Mouse (Mus musculus) hindbrain, embryonic 10.5 days (tissue): ENCODE results near the gene Scamp3. TPM values are rescaled to one million over a fixed set of nuclear protein-coding genes. Genes with fewer than 3 reads are reported as not detected.
"Not testable (repeated sequence)": the region's sequence is repeated elsewhere in the genome, so short reads cannot be mapped to it uniquely, and the experiment has no call there.

Source experiments
- DNase-seq: peaks from one replicate; pipeline ENCODE4 v3.0.0-alpha.2; 2017; ENCODE audit warnings: low spot score
- H3K27ac ChIP-seq: fragments of 300-500 bp; sonication (generic); 2 replicates; pipeline ENCODE4 v1.5.1; 2016; ENCODE audit warnings: mild to moderate bottlenecking, moderate library complexity
- H3K27me3 ChIP-seq: fragments of 300-500 bp; sonication (generic); 2 replicates; pipeline ENCODE4 v1.6.1; 2016; ENCODE audit warnings: mild to moderate bottlenecking; ENCODE audit not compliant: poor library complexity, insufficient read depth, severe bottlenecking
- H3K36me3 ChIP-seq: fragments of 300-500 bp; sonication (generic); 2 replicates; pipeline ENCODE4 v1.6.1; 2016; ENCODE audit warnings: mild to moderate bottlenecking, moderate library complexity
- H3K4me1 ChIP-seq: fragments of 300-500 bp; sonication (generic); replicated peaks from 2 replicates; pipeline ENCODE4 v1.6.1; 2016; ENCODE audit warnings: mild to moderate bottlenecking
- H3K4me3 ChIP-seq: fragments of 300-500 bp; sonication (generic); 2 replicates; pipeline ENCODE4 v1.5.1; 2016; ENCODE audit warnings: mild to moderate bottlenecking, moderate library complexity
- H3K9me3 ChIP-seq: fragments of 300-500 bp; sonication (generic); 2 replicates; pipeline ENCODE4 v1.6.1; 2016; ENCODE audit warnings: mild to moderate bottlenecking, moderate library complexity
- WGBS: fragments of 180-500 bp; shearing (Covaris S2); methylation state at CpG from one replicate; pipeline ENCODE4 v1.1.7; 2016; 5-methylcytosine and 5-hydroxymethylcytosine counted together
- polyA plus RNA-seq: library from polyadenylated mRNA; unstranded; fragments of >200 nt; fragmentation: Nextera tagmentation; extraction: Ambion mirVana; gene quantifications from 2 replicates; pipeline ENCODE4 v1.2.1, GENCODE M21; 2016

Scamp3 gene
- polyA plus RNA-seq, 1 experiment from 2014 or later = 116 TPM

- H3K27ac ChIP-seq = no peak overlapping the region
- H3K27me3 ChIP-seq = no peaks in the 10 kb centered on the region
- no peaks in the 10 kb centered on the region for H3K9me3 ChIP-seq
- H3K4me3 ChIP-seq = no peak overlapping the region
- H3K36me3 ChIP-seq = peaks cover 66% of the 10 kb centered on the region
- H3K4me1 ChIP-seq = peaks cover 20% of the 10 kb centered on the region
- no peak for DNase-seq
- 90% methylated on average over 7 of the region's 7 CpGs for WGBS
These were observed 32.5 kb downstream of the Scamp3 start for GRCm38 (mm10) chr3:89209731-89210130.

GRCm38 (mm10) chr3:89210162-89210561, 32.9 kb downstream of the Scamp3 start:
- Histone ChIP-seq H3K4me1 (peaks cover 24% of the 10 kb centered on the region), H3K27ac (no peak overlapping the region), H3K36me3 (peaks cover 61% of the 10 kb centered on the region), H3K9me3 (no peaks in the 10 kb centered on the region), H3K27me3 (no peaks in the 10 kb centered on the region), H3K4me3 (no peak overlapping the region)
- no peak for DNase-seq
- 92% methylated on average over 13 of the region's 13 CpGs for WGBS

GRCm38 (mm10) chr3:89210731-89211130, 33.5 kb downstream of the Scamp3 start:
- Histone ChIP-seq H3K4me1 (peaks cover 30% of the 10 kb centered on the region), H3K27ac (no peak overlapping the region), H3K27me3 (no peaks in the 10 kb centered on the region), H3K36me3 (peaks cover 56% of the 10 kb centered on the region), H3K4me3 (no peak overlapping the region), H3K9me3 (no peaks in the 10 kb centered on the region)
- WGBS = 89% methylated on average over 7 of the region's 7 CpGs
- DNase-seq = no peak

- Histone ChIP-seq H3K9me3 (no peaks in the 10 kb centered on the region), H3K36me3 (peaks cover 39% of the 10 kb centered on the region), H3K4me1 (peaks cover 61% of the 10 kb centered on the region), H3K4me3 (peak overlapping the region; percentile 68), H3K27me3 (no peaks in the 10 kb centered on the region), H3K27ac (peak overlapping the region; percentile 98)
- under 1% methylated on average over 69 of the region's 69 CpGs for whole genome bisulfite sequencing
- DNase-seq = peak; percentile 94
These were observed 36.7 kb downstream of the Scamp3 start for GRCm38 (mm10) chr3:89213803-89214530.

GRCm38 (mm10) chr3:89214681-89215411, 37.6 kb downstream of the Scamp3 start, which contains the start of gene Thbs3:
Thbs3 (plus strand) TSS chr3:89215180.
- DNase-seq = peak; percentile 81
- H3K4me1 ChIP-seq = peaks cover 69% of the 10 kb centered on the region
- H3K36me3 ChIP-seq = peaks cover 39% of the 10 kb centered on the region
- no peaks in the 10 kb centered on the region for H3K27me3 ChIP-seq
- under 1% methylated on average over 19 of the region's 19 CpGs for WGBS
- peak within 1 kb of the TSS; percentile 98 for H3K27ac ChIP-seq
- no peaks in the 10 kb centered on the region for H3K9me3 ChIP-seq
- peak within 1 kb of the TSS; percentile 68 for H3K4me3 ChIP-seq

- Histone ChIP-seq H3K4me3 (peak overlapping the region; percentile 68), H3K27ac (peak overlapping the region; percentile 98), H3K27me3 (no peaks in the 10 kb centered on the region), H3K36me3 (peaks cover 37% of the 10 kb centered on the region), H3K9me3 (no peaks in the 10 kb centered on the region), H3K4me1 (peaks cover 77% of the 10 kb centered on the region)
- peak; percentile 88 for DNase-seq
- 0% methylated on average over 6 of the region's 6 CpGs for WGBS
These were observed 38.6 kb downstream of the Scamp3 start for GRCm38 (mm10) chr3:89215853-89216252.

- DNase-seq, H3K27me3 ChIP-seq, H3K9me3 ChIP-seq: not testable (repeated sequence)
- Histone ChIP-seq H3K4me1 (peaks cover 83% of the 10 kb centered on the region), H3K36me3 (peaks cover 38% of the 10 kb centered on the region), H3K4me3 (peak overlapping the region; percentile 68; the same call in 1 of the 2 replicates), H3K27ac (peak overlapping the region; percentile 50; the same call in 1 of the 2 replicates)
- 74% methylated on average over 7 of the region's 7 CpGs for WGBS
These were observed 39.1 kb downstream of the Scamp3 start for GRCm38 (mm10) chr3:89216407-89216806.

- peaks cover 56% of the 10 kb centered on the region for H3K36me3 ChIP-seq
- H3K4me1 ChIP-seq = peaks cover 86% of the 10 kb centered on the region
- H3K4me3 ChIP-seq = no peak overlapping the region
These were observed 41.0 kb downstream of the Scamp3 start for GRCm38 (mm10) chr3:89218271-89218670.

GRCm38 (mm10) chr3:89219546-89219945, 42.3 kb downstream of the Scamp3 start:
- DNase-seq = peak; percentile 29
- Histone ChIP-seq H3K27me3 (no peaks in the 10 kb centered on the region), H3K9me3 (no peaks in the 10 kb centered on the region), H3K27ac (peak overlapping the region; percentile 19), H3K36me3 (peaks cover 69% of the 10 kb centered on the region), H3K4me1 (peaks cover 91% of the 10 kb centered on the region), H3K4me3 (no peak overlapping the region)
- 57% methylated on average over 8 of the region's 8 CpGs for WGBS

More at GRCm38 (mm10) chr3:89218271-89218670, 41.0 kb downstream of the Scamp3 start:
- WGBS = 87% methylated on average over 1 of the region's 1 CpGs
- no peak for DNase-seq
- Histone ChIP-seq H3K27me3 (no peaks in the 10 kb centered on the region), H3K9me3 (no peaks in the 10 kb centered on the region), H3K27ac (peak overlapping the region; percentile 43)

GRCm38 (mm10) chr3:89221167-89221566, 43.9 kb downstream of the Scamp3 start:
- Histone ChIP-seq H3K4me3 (no peak overlapping the region), H3K27me3 (no peaks in the 10 kb centered on the region), H3K9me3 (no peaks in the 10 kb centered on the region), H3K4me1 (peaks cover 91% of the 10 kb centered on the region), H3K36me3 (peaks cover 81% of the 10 kb centered on the region), H3K27ac (0 out of 2 replicates have a peak overlapping the region, but pooled peaks have one; percentile 12)
- 73% methylated on average over 5 of the region's 5 CpGs for WGBS
- no peak for DNase-seq

GRCm38 (mm10) chr3:89224796-89225195, 47.5 kb downstream of the Scamp3 start:
- H3K36me3 ChIP-seq = peaks cover 57% of the 10 kb centered on the region
- no peaks in the 10 kb centered on the region for H3K9me3 ChIP-seq
- peak overlapping the region; percentile 83 for H3K4me3 ChIP-seq
- no peak for DNase-seq
- peaks cover 86% of the 10 kb centered on the region for H3K4me1 ChIP-seq
- peak overlapping the region; percentile 97 for H3K27ac ChIP-seq
- H3K27me3 ChIP-seq = peaks cover 11% of the 10 kb centered on the region; the same call in 1 of the 2 replicates
- WGBS = 53% methylated on average over 11 of the region's 11 CpGs

GRCm38 (mm10) chr3:89225321-89225815, 48.1 kb downstream of the Scamp3 start:
- peaks cover 17% of the 10 kb centered on the region for H3K27me3 ChIP-seq
- H3K4me3 ChIP-seq = peak overlapping the region; percentile 83
- H3K36me3 ChIP-seq = peaks cover 51% of the 10 kb centered on the region
- WGBS = 24% methylated on average over 12 of the region's 12 CpGs
- H3K9me3 ChIP-seq = no peaks in the 10 kb centered on the region
- H3K4me1 ChIP-seq = peaks cover 81% of the 10 kb centered on the region
- peak overlapping the region; percentile 97 for H3K27ac ChIP-seq
- DNase-seq = no peak

GRCm38 (mm10) chr3:89225918-89226317, 48.6 kb downstream of the Scamp3 start:
- peaks cover 22% of the 10 kb centered on the region for H3K27me3 ChIP-seq
- DNase-seq = peak; percentile 89
- H3K9me3 ChIP-seq = no peaks in the 10 kb centered on the region
- peak overlapping the region; percentile 97 for H3K27ac ChIP-seq
- 13% methylated on average over 4 of the region's 4 CpGs for WGBS
- H3K4me3 ChIP-seq = peak overlapping the region; percentile 83
- H3K4me1 ChIP-seq = peaks cover 78% of the 10 kb centered on the region
- H3K36me3 ChIP-seq = peaks cover 48% of the 10 kb centered on the region
